Mouse (Mus musculus): ENCODE measurements at regions not wholly inside any gene's neighbourhood (a gene's known extent, or its start where the extent isn't known, plus 50 kb on each side); places are given as distances from the start of the nearest gene placed in this dataset.

GRCm38 (mm10) chr17:49243419-49243818, 184.7 kb upstream of the Mocs1 start:
- no peak overlapping the region for H3K27ac ChIP-seq (ENCODE audit: insufficient read depth, low read length)
- H3K4me3 ChIP-seq (ENCODE audit: insufficient read depth, low read length) = no peak overlapping the region
- H3K4me1 ChIP-seq (ENCODE audit: control insufficient read depth, insufficient read depth, low read length) = no peaks in the 10 kb centered on the region
- TF ChIP-seq POLR2A (IDR thresholded peaks at IDR 0.05; ENCODE audit: low read depth, low read length) = no peak
- no peak for TF ChIP-seq CTCF (IDR thresholded peaks at IDR 0.05; ENCODE audit: borderline replicate concordance, insufficient read depth, low read length)

GRCm38 (mm10) chr17:49245013-49245412, 183.1 kb upstream of the Mocs1 start:
- Histone ChIP-seq H3K27ac (ENCODE audit: insufficient read depth, low read length) (no peak overlapping the region), H3K4me3 (ENCODE audit: insufficient read depth, low read length) (no peak overlapping the region), H3K4me1 (ENCODE audit: control insufficient read depth, insufficient read depth, low read length) (no peaks in the 10 kb centered on the region)
- TF ChIP-seq POLR2A (IDR thresholded peaks at IDR 0.05; ENCODE audit: low read depth, low read length) (no peak), CTCF (IDR thresholded peaks at IDR 0.05; ENCODE audit: borderline replicate concordance, insufficient read depth, low read length) (no peak)

- Histone ChIP-seq H3K4me1 (ENCODE audit: control insufficient read depth, insufficient read depth, low read length) (no peaks in the 10 kb centered on the region), H3K4me3 (ENCODE audit: insufficient read depth, low read length) (no peak overlapping the region), H3K27ac (ENCODE audit: insufficient read depth, low read length) (no peak overlapping the region)
- TF ChIP-seq POLR2A (IDR thresholded peaks at IDR 0.05; ENCODE audit: low read depth, low read length) (no peak), CTCF (IDR thresholded peaks at IDR 0.05; ENCODE audit: borderline replicate concordance, insufficient read depth, low read length) (no peak)
Observed at GRCm38 (mm10) chr17:49247215-49247614, 180.9 kb upstream of the Mocs1 start.

- Histone ChIP-seq H3K4me1 (ENCODE audit: control insufficient read depth, insufficient read depth, low read length) (no peaks in the 10 kb centered on the region), H3K4me3 (ENCODE audit: insufficient read depth, low read length) (no peak overlapping the region), H3K27ac (ENCODE audit: insufficient read depth, low read length) (no peak overlapping the region)
- TF ChIP-seq POLR2A (IDR thresholded peaks at IDR 0.05; ENCODE audit: low read depth, low read length) (no peak), CTCF (IDR thresholded peaks at IDR 0.05; ENCODE audit: borderline replicate concordance, insufficient read depth, low read length) (no peak)
Observed at GRCm38 (mm10) chr17:49250726-49251537, 177.2 kb upstream of the Mocs1 start.

- Histone ChIP-seq H3K4me1 (ENCODE audit: control insufficient read depth, insufficient read depth, low read length) (no peaks in the 10 kb centered on the region), H3K4me3 (ENCODE audit: insufficient read depth, low read length) (no peak overlapping the region), H3K27ac (ENCODE audit: insufficient read depth, low read length) (no peak overlapping the region)
- TF ChIP-seq POLR2A (IDR thresholded peaks at IDR 0.05; ENCODE audit: low read depth, low read length) = no peak
- no peak for TF ChIP-seq CTCF (IDR thresholded peaks at IDR 0.05; ENCODE audit: borderline replicate concordance, insufficient read depth, low read length)
Observed at GRCm38 (mm10) chr17:49252271-49252670, 175.9 kb upstream of the Mocs1 start.

GRCm38 (mm10) chr17:49258496-49258895, 169.7 kb upstream of the Mocs1 start:
- TF ChIP-seq POLR2A (IDR thresholded peaks at IDR 0.05; ENCODE audit: low read depth, low read length) = no peak
- no peak for TF ChIP-seq CTCF (IDR thresholded peaks at IDR 0.05; ENCODE audit: borderline replicate concordance, insufficient read depth, low read length)
- Histone ChIP-seq H3K4me3 (ENCODE audit: insufficient read depth, low read length) (no peak overlapping the region), H3K27ac (ENCODE audit: insufficient read depth, low read length) (no peak overlapping the region), H3K4me1 (ENCODE audit: control insufficient read depth, insufficient read depth, low read length) (no peaks in the 10 kb centered on the region)

- TF ChIP-seq POLR2A (IDR thresholded peaks at IDR 0.05; ENCODE audit: low read depth, low read length) (no peak), CTCF (IDR thresholded peaks at IDR 0.05; ENCODE audit: borderline replicate concordance, insufficient read depth, low read length) (no peak)
- H3K4me1 ChIP-seq (ENCODE audit: control insufficient read depth, insufficient read depth, low read length) = no peaks in the 10 kb centered on the region
- no peak overlapping the region for H3K27ac ChIP-seq (ENCODE audit: insufficient read depth, low read length)
- H3K4me3 ChIP-seq (ENCODE audit: insufficient read depth, low read length) = no peak overlapping the region
Observed at GRCm38 (mm10) chr17:49262394-49262793, 165.8 kb upstream of the Mocs1 start.

- H3K27ac ChIP-seq (ENCODE audit: insufficient read depth, low read length) = no peak overlapping the region
- H3K4me1 ChIP-seq (ENCODE audit: control insufficient read depth, insufficient read depth, low read length) = no peaks in the 10 kb centered on the region
- TF ChIP-seq CTCF (IDR thresholded peaks at IDR 0.05; ENCODE audit: borderline replicate concordance, insufficient read depth, low read length) (no peak), POLR2A (IDR thresholded peaks at IDR 0.05; ENCODE audit: low read depth, low read length) (no peak)
- no peak overlapping the region for H3K4me3 ChIP-seq (ENCODE audit: insufficient read depth, low read length)
Observed at GRCm38 (mm10) chr17:49266343-49266742, 161.8 kb upstream of the Mocs1 start.

GRCm38 (mm10) chr17:49269943-49270342, 158.2 kb upstream of the Mocs1 start:
- no peak overlapping the region for H3K27ac ChIP-seq (ENCODE audit: insufficient read depth, low read length)
- H3K4me3 ChIP-seq (ENCODE audit: insufficient read depth, low read length) = no peak overlapping the region
- TF ChIP-seq CTCF (IDR thresholded peaks at IDR 0.05; ENCODE audit: borderline replicate concordance, insufficient read depth, low read length) (no peak), POLR2A (IDR thresholded peaks at IDR 0.05; ENCODE audit: low read depth, low read length) (no peak)
- H3K4me1 ChIP-seq (ENCODE audit: control insufficient read depth, insufficient read depth, low read length) = no peaks in the 10 kb centered on the region

- no peak for TF ChIP-seq CTCF (IDR thresholded peaks at IDR 0.05; ENCODE audit: borderline replicate concordance, insufficient read depth, low read length)
- TF ChIP-seq POLR2A (IDR thresholded peaks at IDR 0.05; ENCODE audit: low read depth, low read length) = no peak
- Histone ChIP-seq H3K4me1 (ENCODE audit: control insufficient read depth, insufficient read depth, low read length) (no peaks in the 10 kb centered on the region), H3K4me3 (ENCODE audit: insufficient read depth, low read length) (no peak overlapping the region), H3K27ac (ENCODE audit: insufficient read depth, low read length) (no peak overlapping the region)
Observed at GRCm38 (mm10) chr17:49272661-49273448, 155.3 kb upstream of the Mocs1 start.

Data from embryonic fibroblast, embryonic 13.5 days (primary cell).